ENCODE assay signal across 22 mouse cellular contexts in the genomic region with DNA sequence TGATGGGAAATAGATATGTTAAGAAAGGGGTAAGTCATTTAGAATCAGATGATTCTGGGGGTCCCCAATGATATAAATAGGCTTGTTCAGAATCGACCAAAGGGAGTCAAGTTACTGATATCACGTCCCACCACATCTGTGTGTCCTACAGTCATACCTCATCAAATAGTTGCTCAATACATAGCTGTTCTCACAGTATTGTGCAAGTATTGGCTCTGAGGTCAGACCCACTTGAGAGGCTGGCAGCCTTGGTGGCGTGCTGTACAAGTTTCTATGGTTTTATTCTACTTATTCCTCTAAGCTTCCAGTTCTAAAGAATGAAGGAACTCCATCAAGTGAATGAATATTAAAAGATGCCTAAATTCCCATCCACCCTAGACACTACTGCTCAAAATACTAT.
A peak's percentile ranks its signal among the peaks of the same experiment; 100 is the strongest.
DNase-seq lines count a peak whose midpoint lies in the region; ATAC-seq and TF ChIP-seq lines count a peak whose summit lies in the region.
"Had no signal": no experiment of that assay in that cellular context is flagged by ENCODE, and none has a peak within 500 bp of the region (broad histone marks: within the 10 kb centered on the region; RNA-seq: fewer than 3 reads in every experiment).

No protein-coding gene starts in this region.

- ATAC-seq in liver, embryonic 12.5 days, result no peak
- ATAC-seq in liver, embryonic 16.5 days (ENCODE audit: low read depth), result peak; percentile 73
- peak; percentile 83 for ATAC-seq in lung, postnatal 0 days
- ATAC-seq in megakaryocyte progenitor cell, adult 5-6 weeks (replicated peaks; ENCODE audit: poor library complexity), result peak; percentile 86
- ATAC-seq in CD4-positive, CD25-positive, alpha-beta regulatory T cell, adult 4 months, result no peak
- ATAC-seq: forebrain, embryonic 13.5 days; midbrain, embryonic 13.5 days had no signal

- 31% methylated on average over 3 of the region's 3 CpGs for WGBS in liver, adult 2 months
- WGBS in liver, embryonic 12.5 days (ENCODE audit: insufficient replicate concordance), result 31% methylated on average over 3 of the region's 3 CpGs
- 34% methylated on average over 3 of the region's 3 CpGs for WGBS in liver, embryonic 16.5 days (ENCODE audit: insufficient replicate concordance)
- 24% methylated on average over 3 of the region's 3 CpGs for WGBS in lung, postnatal 0 days

- H3K9ac ChIP-seq in liver, adult 2 months (ENCODE audit: low read depth, low read length), result no peak overlapping the region
- no peak overlapping the region for H3K9ac ChIP-seq in liver, embryonic 12.5 days
- H3K9ac ChIP-seq in liver, embryonic 16.5 days (ENCODE audit: low read depth, low read length), result no peak overlapping the region
- H3K9ac ChIP-seq in lung, postnatal 0 days (replicated peaks; ENCODE audit: low read depth), result no peak overlapping the region
- H3K9ac ChIP-seq: embryonic facial prominence, embryonic 12.5 days; forebrain, embryonic 13.5 days; hindbrain, embryonic 15.5 days; midbrain, embryonic 13.5 days; neural tube, embryonic 15.5 days; stomach, embryonic 15.5 days had no signal

- no peak overlapping the region for H3K4me2 ChIP-seq in liver, embryonic 12.5 days
- H3K4me2 ChIP-seq in liver, embryonic 16.5 days (ENCODE audit: low read depth, low read length), result no peak overlapping the region
- H3K4me2 ChIP-seq in lung, postnatal 0 days (replicated peaks; ENCODE audit: low read depth, low read length), result no peak overlapping the region
- H3K4me2 ChIP-seq: embryonic facial prominence, embryonic 12.5 days; forebrain, embryonic 13.5 days; hindbrain, embryonic 15.5 days; midbrain, embryonic 13.5 days; neural tube, embryonic 15.5 days; stomach, embryonic 15.5 days had no signal

- no peaks in the 10 kb centered on the region for H3K79me2 ChIP-seq in liver, adult 2 months (ENCODE audit: control insufficient read depth, insufficient read depth, low read length)

- H3K36me3 ChIP-seq in liver, adult 2 months (ENCODE audit: control insufficient read depth, insufficient read depth, low read length), result no peaks in the 10 kb centered on the region
- no peaks in the 10 kb centered on the region for H3K36me3 ChIP-seq in liver, embryonic 12.5 days
- H3K36me3 ChIP-seq in liver, embryonic 16.5 days (ENCODE audit: control insufficient read depth, insufficient read depth), result no peaks in the 10 kb centered on the region
- H3K36me3 ChIP-seq in lung, postnatal 0 days (ENCODE audit: insufficient read depth, low read length), result no peaks in the 10 kb centered on the region
- H3K36me3 ChIP-seq: embryonic facial prominence, embryonic 12.5 days; hindbrain, embryonic 15.5 days; midbrain, embryonic 13.5 days; neural tube, embryonic 15.5 days; stomach, embryonic 15.5 days had no signal

- no peak overlapping the region for H3K4me3 ChIP-seq in liver, adult 2 months (ENCODE audit: insufficient read depth, low read depth, low read length)
- H3K4me3 ChIP-seq in liver, embryonic 12.5 days, result no peak overlapping the region
- H3K4me3 ChIP-seq in liver, embryonic 16.5 days (ENCODE audit: low read depth, low read length), result no peak overlapping the region
- H3K4me3 ChIP-seq in lung, postnatal 0 days (ENCODE audit: low read depth, low read length), result no peak overlapping the region
- H3K4me3 ChIP-seq: embryonic facial prominence, embryonic 12.5 days; erythroblast, embryonic 14.5 days; forebrain, embryonic 13.5 days; heart, adult 2 months; hindbrain, embryonic 15.5 days; midbrain, embryonic 13.5 days; myocyte; neural tube, embryonic 15.5 days; stomach, embryonic 15.5 days had no signal

- peak; percentile 91 for DNase-seq in liver, adult 2 months (ENCODE audit: extremely low read depth, low read depth, low spot score)
- peak; percentile 90 for DNase-seq in lung, postnatal 0 days (ENCODE audit: low spot score)
- no peak for DNase-seq in urinary bladder, postnatal 10 days (ENCODE audit: low spot score)
- no peak for DNase-seq in kidney, postnatal 10 days
- DNase-seq: cerebellum, adult 9-11 months; gastrocnemius, postnatal 10 days; heart, adult 2 months; heart, postnatal 36 days; kidney, postnatal 4 days; right cerebral cortex, postnatal 25 days had no signal

- no peak for TF ChIP-seq CTCF in liver, adult 2 months (IDR thresholded peaks at IDR 0.05; ENCODE audit: low read depth, low read length)
- TF ChIP-seq CTCF in lung, postnatal 0 days (IDR thresholded peaks at IDR 0.05), result no peak

- TF ChIP-seq POLR2A in liver, adult 2 months (IDR thresholded peaks at IDR 0.05; ENCODE audit: extremely low read depth, insufficient read depth, low read length), result no peak

- TF ChIP-seq EP300 in lung, postnatal 0 days (IDR thresholded peaks at IDR 0.05), result peak; percentile 96

- H3K27me3 ChIP-seq in liver, adult 2 months (ENCODE audit: control insufficient read depth, insufficient read depth, low read length), result no peaks in the 10 kb centered on the region
- no peaks in the 10 kb centered on the region for H3K27me3 ChIP-seq in liver, embryonic 12.5 days (replicated peaks)
- no peaks in the 10 kb centered on the region for H3K27me3 ChIP-seq in liver, embryonic 16.5 days (ENCODE audit: control insufficient read depth, insufficient read depth, low read depth, low read length)
- H3K27me3 ChIP-seq in lung, postnatal 0 days (replicated peaks; ENCODE audit: insufficient read depth, low read length), result no peaks in the 10 kb centered on the region
- H3K27me3 ChIP-seq: embryonic facial prominence, embryonic 12.5 days; forebrain, embryonic 13.5 days; hindbrain, embryonic 15.5 days; midbrain, embryonic 13.5 days; neural tube, embryonic 15.5 days; stomach, embryonic 15.5 days had no signal

- H3K4me1 ChIP-seq in liver, adult 2 months (ENCODE audit: control insufficient read depth, insufficient read depth, low read length), result peaks cover 13% of the 10 kb centered on the region
- H3K4me1 ChIP-seq in liver, embryonic 12.5 days, result peaks cover 14% of the 10 kb centered on the region; the same call in 1 of the 2 replicates
- H3K4me1 ChIP-seq in liver, embryonic 16.5 days (ENCODE audit: control insufficient read depth, low read depth, low read length), result no peaks in the 10 kb centered on the region; the same call in 1 of the 2 replicates
- H3K4me1 ChIP-seq in lung, postnatal 0 days (ENCODE audit: insufficient read depth, low read depth, low read length), result peaks cover 13% of the 10 kb centered on the region; the same call in 1 of the 2 replicates
- H3K4me1 ChIP-seq: stomach, embryonic 15.5 days had no signal

- H3K27ac ChIP-seq in liver, adult 2 months (replicated peaks; ENCODE audit: insufficient read depth, low read depth, low read length), result no peak overlapping the region
- H3K27ac ChIP-seq in liver, embryonic 12.5 days, result no peak overlapping the region
- H3K27ac ChIP-seq in liver, embryonic 16.5 days (ENCODE audit: low read length), result no peak overlapping the region
- peak overlapping the region; percentile 68 for H3K27ac ChIP-seq in lung, postnatal 0 days (ENCODE audit: low read length)
- H3K27ac ChIP-seq: embryonic facial prominence, embryonic 12.5 days; forebrain, embryonic 13.5 days; heart, adult 2 months; hindbrain, embryonic 15.5 days; midbrain, embryonic 13.5 days; neural tube, embryonic 15.5 days; stomach, embryonic 15.5 days had no signal

- H3K9me3 ChIP-seq in liver, embryonic 12.5 days (replicated peaks), result no peaks in the 10 kb centered on the region
- no peaks in the 10 kb centered on the region for H3K9me3 ChIP-seq in liver, embryonic 16.5 days (replicated peaks; ENCODE audit: control insufficient read depth, low read length)
- H3K9me3 ChIP-seq in lung, postnatal 0 days (ENCODE audit: low read length), result no peaks in the 10 kb centered on the region
- H3K9me3 ChIP-seq: embryonic facial prominence, embryonic 12.5 days; forebrain, embryonic 13.5 days; hindbrain, embryonic 15.5 days; midbrain, embryonic 13.5 days; neural tube, embryonic 15.5 days; stomach, embryonic 15.5 days had no signal

Comparison
In these comparisons a context has a peak if more than half of its experiments do, and no peak if none do; other contexts are left out.
1. ATAC-seq: peak in liver, embryonic 16.5 days (single experiment), lung, postnatal 0 days (single experiment) and megakaryocyte progenitor cell, adult 5-6 weeks (single experiment); none in liver, embryonic 12.5 days (single experiment) and CD4-positive, CD25-positive, alpha-beta regulatory T cell, adult 4 months (single experiment).
2. DNase-seq: peak in liver, adult 2 months (single experiment) and lung, postnatal 0 days (single experiment); none in urinary bladder, postnatal 10 days (single experiment) and kidney, postnatal 10 days (single experiment).